Mouse (Mus musculus): ENCODE results near the gene Tysnd1.
A peak's percentile ranks its signal among the peaks of the same experiment; 100 is the strongest.

Gene Tysnd1

GRCm38 (mm10) chr10:61689405-61689804 is 5.9 kb upstream of the Tysnd1 start:
- DNase-seq (ENCODE audit: low spot score in 2 of 2) = no peak

GRCm38 (mm10) chr10:61693563-61693962 is 1.8 kb upstream of the Tysnd1 start:
- no peak for DNase-seq (ENCODE audit: low spot score in 2 of 2)

- no peak for DNase-seq (ENCODE audit: low spot score in 2 of 2)
Observed at GRCm38 (mm10) chr10:61695703-61696559, 617 bp downstream of the Tysnd1 start.

- DNase-seq (ENCODE audit: low spot score in 2 of 2) = peak in 1 of 2 experiments; percentile 43
Observed at GRCm38 (mm10) chr10:61696560-61696823, 1.2 kb downstream of the Tysnd1 start.

GRCm38 (mm10) chr10:61697028-61697427 is 1.7 kb downstream of the Tysnd1 start:
- no peak for DNase-seq (ENCODE audit: low spot score in 2 of 2)

- no peak for DNase-seq (ENCODE audit: low spot score in 2 of 2)
Observed at GRCm38 (mm10) chr10:61704663-61705062, 9.3 kb downstream of the Tysnd1 start.

- DNase-seq (ENCODE audit: low spot score in 2 of 2) = no peak
Observed at GRCm38 (mm10) chr10:61706412-61707375, 11.4 kb downstream of the Tysnd1 start.

GRCm38 (mm10) chr10:61713601-61714000 is 18.3 kb downstream of the Tysnd1 start:
- no peak for DNase-seq (ENCODE audit: low spot score in 2 of 2)

- no peak for DNase-seq (ENCODE audit: low spot score in 2 of 2)
Observed at GRCm38 (mm10) chr10:61714146-61714545, 18.8 kb downstream of the Tysnd1 start.

- DNase-seq (ENCODE audit: low spot score in 2 of 2) = no peak
Observed at GRCm38 (mm10) chr10:61714771-61715461, 19.6 kb downstream of the Tysnd1 start, which contains the start of gene Aifm2. Aifm2 (plus strand) TSS chr10:61715263.

GRCm38 (mm10) chr10:61715462-61715837 is 20.1 kb downstream of the Tysnd1 start:
- DNase-seq (ENCODE audit: low spot score in 2 of 2) = no peak

- DNase-seq (ENCODE audit: low spot score in 2 of 2) = no peak
Observed at GRCm38 (mm10) chr10:61715996-61716864, 20.9 kb downstream of the Tysnd1 start.

GRCm38 (mm10) chr10:61717406-61718296 is 22.3 kb downstream of the Tysnd1 start:
- DNase-seq (ENCODE audit: low spot score in 2 of 2) = no peak

- no peak for DNase-seq (ENCODE audit: low spot score in 2 of 2)
Observed at GRCm38 (mm10) chr10:61720331-61720730, 25.0 kb downstream of the Tysnd1 start.

GRCm38 (mm10) chr10:61722215-61722614 is 26.9 kb downstream of the Tysnd1 start:
- no peak for DNase-seq (ENCODE audit: low spot score in 2 of 2)

GRCm38 (mm10) chr10:61723271-61723670 is 28.0 kb downstream of the Tysnd1 start:
- DNase-seq (ENCODE audit: low spot score in 2 of 2) = no peak

GRCm38 (mm10) chr10:61729181-61729580 is 33.9 kb downstream of the Tysnd1 start:
- DNase-seq (ENCODE audit: low spot score in 2 of 2) = no peak

GRCm38 (mm10) chr10:61730171-61730570 is 34.9 kb downstream of the Tysnd1 start:
- no peak for DNase-seq (ENCODE audit: low spot score in 2 of 2)

- no peak for DNase-seq (ENCODE audit: low spot score in 2 of 2)
Observed at GRCm38 (mm10) chr10:61734377-61734776, 39.1 kb downstream of the Tysnd1 start.

- peak; percentile 61 to 65 for DNase-seq (ENCODE audit: low spot score in 2 of 2)
Observed at GRCm38 (mm10) chr10:61736671-61737078, 41.4 kb downstream of the Tysnd1 start.
